Mouse (Mus musculus) neural tube, embryonic 12.5 days (tissue): Measurements from ENCODE around the gene Mink1. TPM values are rescaled to one million over a fixed set of nuclear protein-coding genes. Genes with fewer than 3 reads are reported as not detected.

ENCODE experiments used
- ATAC-seq: fragments of 200-750 bp; cut with Nextera tagmentation; 2 replicates; pipeline ENCODE4 v1.8.0; 2017; ENCODE audit warnings: low read depth, mild to moderate bottlenecking, moderate TSS enrichment, moderate library complexity; ENCODE audit not compliant: low FRiP score
- H3K27ac ChIP-seq: fragments of 300-500 bp; sonication (generic); 2 replicates; pipeline ENCODE4 v1.5.1; 2016
- H3K27me3 ChIP-seq: fragments of 300-500 bp; sonication (generic); replicated peaks from 2 replicates; pipeline ENCODE4 v1.6.1; 2016; ENCODE audit warnings: mild to moderate bottlenecking
- H3K36me3 ChIP-seq: fragments of 300-500 bp; sonication (generic); 2 replicates; pipeline ENCODE4 v1.6.1; 2016; ENCODE audit warnings: mild to moderate bottlenecking
- H3K4me1 ChIP-seq: fragments of 300-500 bp; sonication (generic); 2 replicates; pipeline ENCODE4 v1.6.1; 2016
- H3K4me2 ChIP-seq: fragments of 300-500 bp; sonication (generic); replicated peaks from 2 replicates; pipeline ENCODE4 v1.6.1; 2016; ENCODE audit warnings: mild to moderate bottlenecking
- H3K4me3 ChIP-seq: fragments of 300-500 bp; sonication (generic); 2 replicates; pipeline ENCODE4 v1.5.1; 2016
- H3K9ac ChIP-seq: fragments of 300-500 bp; sonication (generic); 2 replicates; pipeline ENCODE4 v1.6.1; 2016; ENCODE audit warnings: mild to moderate bottlenecking
- H3K9me3 ChIP-seq: fragments of 300-500 bp; sonication (generic); 2 replicates; pipeline ENCODE4 v1.6.1; 2016; ENCODE audit warnings: mild to moderate bottlenecking
- WGBS: fragments of 180-500 bp; shearing (Covaris S2); methylation state at CpG from one replicate; pipeline ENCODE4 v1.1.7; 2016; 5-methylcytosine and 5-hydroxymethylcytosine counted together
- polyA plus RNA-seq: library from polyadenylated mRNA; unstranded; fragments of >200 nt; fragmentation: Nextera tagmentation; extraction: Ambion mirVana; gene quantifications from 2 replicates; pipeline ENCODE4 v1.2.1, GENCODE M21; 2016

Mink1 gene
- polyA plus RNA-seq, 1 experiment from 2014 or later = 16.6 TPM

GRCm38 (mm10) chr11:70621972-70622814 is 59.5 kb downstream of the Mink1 start:
- no peaks in the 10 kb centered on the region for H3K27me3 ChIP-seq
- no peaks in the 10 kb centered on the region for H3K4me1 ChIP-seq
- H3K36me3 ChIP-seq = no peaks in the 10 kb centered on the region
- ATAC-seq = no peak
- no peak overlapping the region for H3K27ac ChIP-seq
- no peaks in the 10 kb centered on the region for H3K9me3 ChIP-seq
- 44% methylated on average over 7 of the region's 7 CpGs for WGBS
- no peak overlapping the region for H3K4me2 ChIP-seq
- H3K4me3 ChIP-seq = no peak overlapping the region
- H3K9ac ChIP-seq = no peak overlapping the region

DNA sequence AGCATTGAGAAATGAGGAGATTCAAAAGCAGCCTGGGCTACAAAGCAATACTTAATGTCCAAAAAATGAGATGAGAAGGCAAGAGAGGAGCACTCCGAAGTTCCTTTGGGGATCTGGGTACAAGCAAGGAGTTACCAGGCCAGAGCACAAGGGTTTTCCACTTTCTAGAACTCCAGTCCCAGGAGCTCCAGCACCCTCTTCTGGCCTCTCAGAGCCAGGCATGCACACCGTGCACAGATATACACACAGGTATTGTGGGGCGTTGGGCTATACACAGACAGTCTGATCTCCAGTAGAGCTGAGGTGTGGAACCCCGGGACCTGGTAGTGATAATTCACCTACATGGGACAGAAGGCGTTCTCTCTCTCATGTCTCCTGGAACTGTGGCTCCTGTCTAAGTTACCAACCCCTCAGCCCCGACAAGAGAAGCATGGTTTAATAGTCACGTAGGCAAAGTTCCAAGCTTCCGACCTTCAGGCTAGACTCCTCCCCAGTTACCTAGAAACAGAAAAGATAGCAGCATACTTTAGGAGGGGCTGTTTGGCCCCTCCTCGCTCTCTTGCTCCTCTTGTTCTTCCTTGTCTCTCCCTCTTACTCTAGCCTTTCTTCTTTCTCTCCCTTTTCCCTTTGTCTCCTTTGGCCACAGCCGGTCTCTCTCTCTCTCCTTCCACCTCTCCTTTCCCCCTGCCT is 60.5 kb downstream of the Mink1 start:
- no peaks in the 10 kb centered on the region for H3K36me3 ChIP-seq
- no peak overlapping the region for H3K9ac ChIP-seq
- ATAC-seq = no peak
- no peaks in the 10 kb centered on the region for H3K27me3 ChIP-seq
- H3K4me3 ChIP-seq = no peak overlapping the region
- WGBS = 84% methylated on average over 10 of the region's 10 CpGs
- no peaks in the 10 kb centered on the region for H3K4me1 ChIP-seq
- H3K9me3 ChIP-seq = no peaks in the 10 kb centered on the region
- H3K4me2 ChIP-seq = no peak overlapping the region
- no peak overlapping the region for H3K27ac ChIP-seq

DNA sequence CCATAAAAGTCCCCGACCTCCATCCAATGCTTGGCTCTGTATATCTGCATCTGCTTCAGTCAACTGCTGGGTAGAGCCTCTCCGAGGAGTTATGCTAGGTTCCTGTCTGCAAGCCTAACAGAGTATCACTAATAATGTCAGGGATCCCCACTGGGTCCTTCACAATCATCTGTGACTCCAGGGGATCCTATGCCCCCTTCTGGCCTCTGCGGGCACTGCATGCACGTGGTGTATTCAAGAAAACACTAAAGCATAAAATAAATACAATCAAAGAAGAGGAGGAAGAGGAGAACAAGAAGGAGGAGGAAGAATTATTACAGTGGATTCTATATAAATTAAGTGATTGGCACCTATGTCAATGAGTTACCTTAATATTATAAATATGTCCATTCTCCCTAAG is 62.8 kb downstream of the Mink1 start:
- Histone ChIP-seq H3K27ac (no peak overlapping the region), H3K4me1 (no peaks in the 10 kb centered on the region), H3K4me2 (no peak overlapping the region), H3K9me3 (no peaks in the 10 kb centered on the region), H3K36me3 (no peaks in the 10 kb centered on the region), H3K4me3 (no peak overlapping the region), H3K27me3 (no peaks in the 10 kb centered on the region), H3K9ac (no peak overlapping the region)
- no peak for ATAC-seq
- WGBS = 48% methylated on average over 4 of the region's 4 CpGs

- 79% methylated on average over 4 of the region's 4 CpGs for WGBS
- no peak overlapping the region for H3K27ac ChIP-seq
- ATAC-seq = no peak
- no peaks in the 10 kb centered on the region for H3K4me1 ChIP-seq
- no peaks in the 10 kb centered on the region for H3K36me3 ChIP-seq
- no peak overlapping the region for H3K9ac ChIP-seq
- H3K4me3 ChIP-seq = no peak overlapping the region
- no peak overlapping the region for H3K4me2 ChIP-seq
- H3K9me3 ChIP-seq = no peaks in the 10 kb centered on the region
- H3K27me3 ChIP-seq = no peaks in the 10 kb centered on the region
These were observed 64.2 kb downstream of the Mink1 start for GRCm38 (mm10) chr11:70626877-70627276.

DNA sequence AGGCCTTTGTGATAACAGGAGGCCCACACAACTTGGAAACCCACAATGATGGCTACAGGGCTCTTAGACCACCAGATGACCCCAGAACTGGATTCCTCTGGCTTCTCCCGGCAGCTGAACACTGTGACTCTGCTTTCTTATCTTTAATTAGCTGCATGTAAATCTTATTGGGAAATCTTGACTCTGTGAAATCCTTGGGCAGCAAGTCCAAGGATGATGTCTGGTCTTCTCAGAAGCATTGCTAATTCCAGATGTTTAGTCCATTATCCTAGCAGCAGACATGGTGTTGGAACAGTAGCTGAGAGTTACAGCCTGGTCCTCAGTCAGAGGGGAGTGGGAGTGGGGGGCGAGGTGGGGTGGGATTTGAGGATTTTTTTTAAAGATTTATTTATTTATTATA is 65.8 kb downstream of the Mink1 start:
- Histone ChIP-seq H3K36me3 (no peaks in the 10 kb centered on the region), H3K9ac (no peak overlapping the region), H3K27ac (no peak overlapping the region), H3K4me3 (no peak overlapping the region), H3K4me1 (no peaks in the 10 kb centered on the region), H3K27me3 (no peaks in the 10 kb centered on the region), H3K4me2 (no peak overlapping the region), H3K9me3 (no peaks in the 10 kb centered on the region)
- WGBS = 78% methylated on average over 2 of the region's 2 CpGs
- no peak for ATAC-seq

GRCm38 (mm10) chr11:70629557-70629956 is 66.9 kb downstream of the Mink1 start:
- ATAC-seq = no peak
- Histone ChIP-seq H3K9ac (no peak overlapping the region), H3K4me1 (no peaks in the 10 kb centered on the region), H3K4me3 (no peak overlapping the region), H3K9me3 (no peaks in the 10 kb centered on the region), H3K27ac (no peak overlapping the region), H3K27me3 (no peaks in the 10 kb centered on the region), H3K36me3 (no peaks in the 10 kb centered on the region), H3K4me2 (no peak overlapping the region)
- 58% methylated on average over 5 of the region's 5 CpGs for WGBS

GRCm38 (mm10) chr11:70630129-70630528 is 67.4 kb downstream of the Mink1 start:
- WGBS = 84% methylated on average over 7 of the region's 7 CpGs
- Histone ChIP-seq H3K36me3 (no peaks in the 10 kb centered on the region), H3K4me1 (no peaks in the 10 kb centered on the region), H3K4me2 (no peak overlapping the region), H3K27ac (no peak overlapping the region), H3K4me3 (no peak overlapping the region), H3K27me3 (no peaks in the 10 kb centered on the region), H3K9ac (no peak overlapping the region), H3K9me3 (no peaks in the 10 kb centered on the region)
- ATAC-seq = no peak

- H3K4me1 ChIP-seq = no peaks in the 10 kb centered on the region
- H3K4me2 ChIP-seq = no peak overlapping the region
- no peak for ATAC-seq
- H3K9ac ChIP-seq = no peak overlapping the region
- no peak overlapping the region for H3K27ac ChIP-seq
- H3K36me3 ChIP-seq = no peaks in the 10 kb centered on the region
- no peak overlapping the region for H3K4me3 ChIP-seq
- no peaks in the 10 kb centered on the region; the same call in 1 of the 2 replicates for H3K27me3 ChIP-seq
- 84% methylated on average over 4 of the region's 4 CpGs for WGBS
- no peaks in the 10 kb centered on the region for H3K9me3 ChIP-seq
These were observed 72.9 kb downstream of the Mink1 start for GRCm38 (mm10) chr11:70635601-70636000.

DNA sequence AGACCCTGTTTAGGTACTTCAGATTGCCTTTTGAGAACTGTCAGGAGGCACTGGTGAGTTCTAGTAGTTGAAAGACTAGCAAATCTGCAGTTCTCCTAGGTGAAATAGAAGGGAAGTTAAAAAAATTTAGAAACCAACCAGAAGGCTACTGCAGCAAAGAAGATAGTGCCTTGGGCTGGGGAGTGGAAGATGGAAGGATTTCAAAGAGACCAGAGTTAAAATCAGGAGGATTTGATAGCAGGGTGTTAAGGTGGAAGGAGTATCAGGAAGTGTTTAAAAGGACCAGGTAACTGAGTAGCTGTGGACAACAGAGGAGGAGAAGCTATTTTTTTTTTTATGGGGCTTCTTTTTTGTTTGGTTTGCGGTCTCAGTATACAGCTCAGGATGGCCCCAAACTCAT is 75.1 kb downstream of the Mink1 start:
- H3K4me3 ChIP-seq = no peak overlapping the region
- no peak overlapping the region for H3K9ac ChIP-seq
- H3K36me3 ChIP-seq = peaks cover under 1% of the 10 kb centered on the region; the same call in 1 of the 2 replicates
- no peak overlapping the region for H3K4me2 ChIP-seq
- no peaks in the 10 kb centered on the region for H3K4me1 ChIP-seq
- no peaks in the 10 kb centered on the region; the same call in 1 of the 2 replicates for H3K27me3 ChIP-seq
- ATAC-seq = no peak
- no peaks in the 10 kb centered on the region for H3K9me3 ChIP-seq
- no peak overlapping the region for H3K27ac ChIP-seq
- 88% methylated on average over 1 of the region's 1 CpGs for WGBS

DNA sequence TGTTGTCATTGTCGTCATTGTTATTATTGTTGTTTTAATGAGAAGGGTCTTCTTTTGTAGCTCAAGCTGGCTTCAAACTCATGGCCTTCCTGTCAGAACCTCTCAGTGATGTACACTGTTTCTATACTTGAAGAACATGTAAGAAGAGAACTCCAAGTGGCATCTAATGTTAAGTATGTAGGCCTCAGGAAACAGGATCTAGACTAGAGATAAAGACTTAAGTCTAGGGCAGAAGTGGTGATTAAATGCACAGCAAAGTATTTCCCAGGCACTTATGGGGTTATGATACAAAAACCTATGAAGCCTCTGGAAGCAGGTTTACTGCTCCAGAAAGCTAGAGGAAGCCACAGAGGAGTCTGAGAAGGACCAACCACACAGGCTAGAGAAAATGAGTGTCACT is 75.6 kb downstream of the Mink1 start:
- Histone ChIP-seq H3K27me3 (no peaks in the 10 kb centered on the region; the same call in 1 of the 2 replicates), H3K9me3 (no peaks in the 10 kb centered on the region), H3K27ac (no peak overlapping the region), H3K4me2 (no peak overlapping the region), H3K4me3 (no peak overlapping the region), H3K36me3 (peaks cover 5% of the 10 kb centered on the region; the same call in 1 of the 2 replicates), H3K4me1 (no peaks in the 10 kb centered on the region), H3K9ac (no peak overlapping the region)
- ATAC-seq = no peak
- 81% methylated on average over 1 of the region's 1 CpGs for WGBS

- H3K4me2 ChIP-seq = no peak within 1 kb of the TSS
- H3K36me3 ChIP-seq = peaks cover 8% of the 10 kb centered on the region; the same call in 1 of the 2 replicates
- no peak within 1 kb of the TSS for H3K4me3 ChIP-seq
- H3K27me3 ChIP-seq = no peaks in the 10 kb centered on the region; the same call in 1 of the 2 replicates
- H3K27ac ChIP-seq = no peak within 1 kb of the TSS
- ATAC-seq = no peak
- no peaks in the 10 kb centered on the region for H3K9me3 ChIP-seq
- WGBS = 59% methylated on average over 5 of the region's 5 CpGs
- H3K4me1 ChIP-seq = no peaks in the 10 kb centered on the region
- H3K9ac ChIP-seq = no peak within 1 kb of the TSS
These were observed 76.1 kb downstream of the Mink1 start, which contains the start of gene Gp1ba for GRCm38 (mm10) chr11:70638714-70639278. TSS of gene Gp1ba (plus strand) at chr11:70639122.

GRCm38 (mm10) chr11:70639976-70640375 is 77.3 kb downstream of the Mink1 start:
- 84% methylated on average over 8 of the region's 8 CpGs for WGBS
- Histone ChIP-seq H3K4me3 (no peak overlapping the region), H3K27ac (no peak overlapping the region), H3K27me3 (no peaks in the 10 kb centered on the region; the same call in 1 of the 2 replicates), H3K9ac (no peak overlapping the region), H3K9me3 (no peaks in the 10 kb centered on the region), H3K36me3 (peaks cover 18% of the 10 kb centered on the region), H3K4me2 (no peak overlapping the region), H3K4me1 (0 out of 2 replicates have a peak, but pooled peaks cover under 1% of the 10 kb centered on the region)
- ATAC-seq = no peak
